Mouse (Mus musculus) small intestine, adult 2 months (tissue): ENCODE data around the gene Pde3a.

ENCODE experiments used
- CTCF ChIP-seq: fragments of 200-500 bp; IDR thresholded peaks from 2 replicates; pipeline ENCODE4 v1.5.1; 2012; ENCODE audit warnings: low read depth, mild to moderate bottlenecking, control low read depth, inconsistent platforms, low read length, moderate library complexity, mixed read lengths; ENCODE audit not compliant: insufficient replicate concordance, insufficient read length; ENCODE audit errors: extremely low read depth
- POLR2A ChIP-seq: fragments of 200-500 bp; IDR thresholded peaks from 2 replicates; pipeline ENCODE4 v1.6.1; 2012; ENCODE audit warnings: low read depth, mild to moderate bottlenecking, control low read depth, inconsistent platforms, low read length, moderate library complexity

DNA sequence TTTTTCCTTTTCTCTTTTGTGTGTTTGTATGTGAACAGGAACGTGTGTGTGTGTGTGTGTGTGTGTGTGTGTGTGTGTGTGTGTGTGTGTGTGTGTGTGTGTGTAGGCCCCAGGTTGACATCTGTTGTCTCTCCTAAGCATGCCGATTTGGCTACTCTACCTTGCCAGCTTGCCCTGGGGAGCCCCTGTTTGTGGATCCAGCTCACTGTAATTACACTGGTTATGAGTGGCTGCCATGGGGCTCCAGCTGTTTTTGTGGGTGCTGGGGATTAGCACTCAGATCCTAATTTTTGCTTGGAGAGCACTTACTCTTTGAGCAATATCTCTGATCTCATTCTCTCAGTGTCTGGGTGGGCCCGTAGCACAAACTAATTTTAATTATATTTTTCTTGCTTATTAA lies 32.6 kb downstream of the Pde3a start:
- TF ChIP-seq CTCF: no peak
- no peak for TF ChIP-seq POLR2A
